Mouse (Mus musculus) E14TG2a.4 (cell line): ENCODE results near the gene Cutal.
"Not testable (repeated sequence)": the region's sequence is repeated elsewhere in the genome, so short reads cannot be mapped to it uniquely, and the experiment has no call there.

Experiments used
- CTCF ChIP-seq: conservative IDR thresholded peaks from 2 replicates; pipeline ENCODE4 v1.5.1; 2014; ENCODE audit warnings: low read length
- NANOG ChIP-seq: IDR thresholded peaks from 2 replicates; pipeline ENCODE4 v1.6.1; 2014; ENCODE audit warnings: borderline replicate concordance, low read length, mixed read lengths
- POU5F1 ChIP-seq: IDR thresholded peaks from 2 replicates; pipeline ENCODE4 v1.6.1; 2014; ENCODE audit warnings: low read length, borderline replicate concordance

DNA sequence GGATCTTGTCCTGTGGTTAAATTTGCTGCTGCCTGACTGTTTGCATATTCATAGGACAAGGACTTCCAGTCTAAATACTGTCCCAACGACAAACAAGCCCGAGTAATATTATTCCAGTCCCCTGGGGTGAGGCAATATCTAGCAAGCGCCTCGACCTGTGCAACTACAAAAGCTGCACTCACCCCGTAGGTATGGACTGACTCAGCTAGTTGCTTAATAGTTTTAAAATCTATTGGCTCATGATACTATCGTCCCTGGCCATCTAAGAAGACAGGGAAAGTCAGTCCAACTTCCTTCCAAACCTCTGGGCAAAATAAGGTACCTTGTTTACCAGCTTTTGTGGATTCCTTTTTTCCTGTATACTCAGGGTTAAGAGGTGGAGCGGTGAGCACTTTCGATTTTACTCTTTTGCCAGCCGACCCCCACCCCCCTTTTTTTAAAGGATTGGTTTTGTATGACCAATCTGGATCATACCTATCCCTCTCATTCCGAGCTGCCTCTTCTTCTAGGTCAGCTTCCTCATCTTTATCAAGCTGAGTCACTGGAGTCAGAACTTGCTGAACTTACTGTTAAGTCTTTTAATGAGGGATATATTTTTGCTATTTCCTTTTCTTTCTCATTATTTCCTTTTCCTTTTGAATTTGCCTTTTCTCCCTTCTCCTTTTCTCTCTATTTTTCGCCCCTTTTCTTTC lies 41.3 kb upstream of the Cutal start, which contains the start of gene Gm34653:
- not testable (repeated sequence) for TF ChIP-seq POU5F1, CTCF, NANOG
